18 mouse cellular contexts compared by ENCODE assay signal in genomic region chr5:101847323-101847722, GRCm38 (mm10).
DNase-seq lines count a peak whose midpoint lies in the region; ATAC-seq and TF ChIP-seq lines count a peak whose summit lies in the region.
"Had no signal": no experiment of that assay in that cellular context is flagged by ENCODE, and none has a peak within 500 bp of the region (broad histone marks: within the 10 kb centered on the region; RNA-seq: fewer than 3 reads in every experiment).

No protein-coding gene starts in this region.

- in situ Hi-C loops in ES-E14 (cut with MboI; ENCODE audit: low sequenced_read_pairs in 2 of 2, unreplicated experiment in 2 of 2) = no loop called here

- H3K4me1 ChIP-seq in stomach, embryonic 16.5 days (ENCODE audit: control insufficient read depth, insufficient read depth, low read length) = no peaks in the 10 kb centered on the region
- H3K4me1 ChIP-seq in stomach, postnatal 0 days (replicated peaks; ENCODE audit: control insufficient read depth, insufficient read depth) = no peaks in the 10 kb centered on the region
- H3K4me1 ChIP-seq in ES-E14 (ENCODE audit: control insufficient read depth in 2 of 2, insufficient read depth in 2 of 2, low read length in 2 of 2, poor library complexity in 1 of 2) = peaks cover 11 to 38% of the 10 kb centered on the region in 2 experiments
- H3K4me1 ChIP-seq in intestine, embryonic 14.5 days (replicated peaks; ENCODE audit: control insufficient read depth, insufficient read depth, low read length) = no peaks in the 10 kb centered on the region
- H3K4me1 ChIP-seq in olfactory bulb, adult 2 months (ENCODE audit: control insufficient read depth, insufficient read depth, low read length) = peaks cover 31% of the 10 kb centered on the region
- H3K4me1 ChIP-seq in heart, embryonic 10.5 days = no peaks in the 10 kb centered on the region
- H3K4me1 ChIP-seq: embryonic facial prominence, embryonic 12.5 days; forebrain, embryonic 12.5 days had no signal

- no peak for DNase-seq in stomach, postnatal 0 days (ENCODE audit: low spot score)
- DNase-seq in ES-E14 (ENCODE audit: low read depth, low spot score) = no peak
- no peak for DNase-seq in intestine, embryonic 14.5 days (ENCODE audit: low spot score)
- no peak for DNase-seq in spleen, adult 18-20 months
- DNase-seq in heart, embryonic 10.5 days (ENCODE audit: low spot score) = no peak
- DNase-seq: adrenal gland, adult 8-10 months; adrenal gland, postnatal 36 days; cerebellum, adult 8-10 months; cerebellum, postnatal 14 days; gastrocnemius, postnatal 14 days; heart, postnatal 10 days had no signal

- TF ChIP-seq EP300 in stomach, postnatal 0 days (optimal IDR thresholded peaks at IDR 0.05) = no peak

- no peaks in the 10 kb centered on the region for H3K9me3 ChIP-seq in stomach, embryonic 16.5 days (replicated peaks; ENCODE audit: control insufficient read depth, low read length)
- H3K9me3 ChIP-seq in stomach, postnatal 0 days (ENCODE audit: control insufficient read depth, low read length) = no peaks in the 10 kb centered on the region
- no peaks in the 10 kb centered on the region for H3K9me3 ChIP-seq in ES-E14 (ENCODE audit: control insufficient read depth, insufficient read depth, low read depth, low read length)
- no peaks in the 10 kb centered on the region for H3K9me3 ChIP-seq in intestine, embryonic 14.5 days (ENCODE audit: control insufficient read depth, low read length)
- H3K9me3 ChIP-seq in heart, embryonic 10.5 days = no peaks in the 10 kb centered on the region
- H3K9me3 ChIP-seq: embryonic facial prominence, embryonic 12.5 days; forebrain, embryonic 12.5 days had no signal

- H3K4me3 ChIP-seq in stomach, embryonic 16.5 days (replicated peaks; ENCODE audit: low read length) = no peak overlapping the region
- H3K4me3 ChIP-seq in stomach, postnatal 0 days (ENCODE audit: low read depth, low read length) = no peak overlapping the region
- H3K4me3 ChIP-seq in ES-E14 (ENCODE audit: insufficient read depth in 1 of 2, low read depth in 1 of 2, low read length in 2 of 2, poor library complexity in 1 of 2, severe bottlenecking in 1 of 2) = peak overlapping the region in 1 of 2 experiments; percentile 24; a peak in 2 of 4 replicates
- H3K4me3 ChIP-seq in intestine, embryonic 14.5 days (ENCODE audit: low read depth, low read length) = no peak overlapping the region
- H3K4me3 ChIP-seq in olfactory bulb, adult 2 months (ENCODE audit: insufficient read depth, low read depth, low read length) = no peak overlapping the region
- no peak overlapping the region for H3K4me3 ChIP-seq in heart, embryonic 10.5 days
- H3K4me3 ChIP-seq: embryonic facial prominence, embryonic 12.5 days; forebrain, embryonic 12.5 days had no signal

- WGBS in stomach, embryonic 16.5 days = 76% methylated on average over 7 of the region's 7 CpGs
- WGBS in stomach, postnatal 0 days = 73% methylated on average over 7 of the region's 7 CpGs
- 77% methylated on average over 7 of the region's 7 CpGs for WGBS in intestine, embryonic 14.5 days
- 81% methylated on average over 7 of the region's 7 CpGs for WGBS in olfactory bulb, adult 2 months
- 90% methylated on average over 7 of the region's 7 CpGs for WGBS in heart, embryonic 10.5 days

- no peak overlapping the region for H3K4me2 ChIP-seq in stomach, embryonic 16.5 days (ENCODE audit: low read depth, low read length)
- H3K4me2 ChIP-seq in stomach, postnatal 0 days (replicated peaks; ENCODE audit: low read depth) = no peak overlapping the region
- H3K4me2 ChIP-seq in intestine, embryonic 14.5 days (ENCODE audit: low read length) = no peak overlapping the region
- H3K4me2 ChIP-seq: embryonic facial prominence, embryonic 12.5 days; forebrain, embryonic 12.5 days; hindbrain, embryonic 14.5 days had no signal

- no peak for TF ChIP-seq CTCF in stomach, postnatal 0 days (IDR thresholded peaks at IDR 0.05; ENCODE audit: low read depth)
- no peak for TF ChIP-seq CTCF in olfactory bulb, adult 2 months (IDR thresholded peaks at IDR 0.05; ENCODE audit: insufficient read depth, low read depth, low read length)

- TF ChIP-seq POLR2A in olfactory bulb, adult 2 months (IDR thresholded peaks at IDR 0.05; ENCODE audit: insufficient read depth, low read depth, low read length) = no peak

- no peak overlapping the region for H3K9ac ChIP-seq in stomach, embryonic 16.5 days (ENCODE audit: low read length)
- no peak overlapping the region for H3K9ac ChIP-seq in stomach, postnatal 0 days (ENCODE audit: low read length)
- peak overlapping the region; percentile 28; the same call in 1 of the 2 replicates for H3K9ac ChIP-seq in ES-E14 (ENCODE audit: insufficient read depth, low read depth, low read length, poor library complexity, severe bottlenecking)
- no peak overlapping the region for H3K9ac ChIP-seq in intestine, embryonic 14.5 days (ENCODE audit: low read length)
- H3K9ac ChIP-seq: embryonic facial prominence, embryonic 12.5 days; forebrain, embryonic 12.5 days; hindbrain, embryonic 14.5 days had no signal

- H3K27ac ChIP-seq in stomach, embryonic 16.5 days (ENCODE audit: low read length) = peak overlapping the region; percentile 39
- H3K27ac ChIP-seq in stomach, postnatal 0 days (replicated peaks) = no peak overlapping the region
- H3K27ac ChIP-seq in ES-E14 (ENCODE audit: insufficient read depth, low read depth, low read length, poor library complexity, severe bottlenecking) = peak overlapping the region; percentile 77
- H3K27ac ChIP-seq in intestine, embryonic 14.5 days (ENCODE audit: low read depth) = no peak overlapping the region
- peak overlapping the region; percentile 23 for H3K27ac ChIP-seq in olfactory bulb, adult 2 months (ENCODE audit: insufficient read depth, low read depth, low read length)
- H3K27ac ChIP-seq in heart, embryonic 10.5 days = no peak overlapping the region
- H3K27ac ChIP-seq: embryonic facial prominence, embryonic 12.5 days; forebrain, embryonic 12.5 days; hindbrain, embryonic 14.5 days had no signal

- no peaks in the 10 kb centered on the region for H3K27me3 ChIP-seq in stomach, embryonic 16.5 days (ENCODE audit: control insufficient read depth, insufficient read depth, low read length)
- H3K27me3 ChIP-seq in stomach, postnatal 0 days (ENCODE audit: control insufficient read depth, insufficient read depth, low read length) = no peaks in the 10 kb centered on the region
- no peaks in the 10 kb centered on the region for H3K27me3 ChIP-seq in intestine, embryonic 14.5 days (replicated peaks; ENCODE audit: control insufficient read depth, insufficient read depth, low read length)
- H3K27me3 ChIP-seq in heart, embryonic 10.5 days (ENCODE audit: insufficient read depth, poor library complexity, severe bottlenecking) = no peaks in the 10 kb centered on the region
- H3K27me3 ChIP-seq: embryonic facial prominence, embryonic 12.5 days; forebrain, embryonic 12.5 days had no signal

- ATAC-seq in stomach, embryonic 16.5 days (ENCODE audit: insufficient read depth, low FRiP score) = no peak
- ATAC-seq in stomach, postnatal 0 days (ENCODE audit: low FRiP score, low TSS enrichment) = no peak
- ATAC-seq in intestine, embryonic 14.5 days (replicated peaks; ENCODE audit: low FRiP score, low TSS enrichment, low read depth) = peak; percentile 28
- ATAC-seq in monocyte, adult 5-6 weeks (replicated peaks; ENCODE audit: insufficient number of reproducible peaks, low FRiP score, low TSS enrichment, poor library complexity, severe bottlenecking) = no peak
- ATAC-seq: forebrain, embryonic 16.5 days had no signal

- H3K36me3 ChIP-seq in stomach, embryonic 16.5 days (ENCODE audit: control insufficient read depth, insufficient read depth, low read length) = peaks cover 20% of the 10 kb centered on the region
- peaks cover 46% of the 10 kb centered on the region; the same call in 1 of the 2 replicates for H3K36me3 ChIP-seq in stomach, postnatal 0 days (ENCODE audit: control insufficient read depth, insufficient read depth, low read length)
- peaks cover 46% of the 10 kb centered on the region for H3K36me3 ChIP-seq in ES-E14 (ENCODE audit: control insufficient read depth, insufficient read depth, low read length, poor library complexity, severe bottlenecking)
- H3K36me3 ChIP-seq in intestine, embryonic 14.5 days (ENCODE audit: control insufficient read depth, insufficient read depth, low read length) = peaks cover 99% of the 10 kb centered on the region
- peaks cover 99% of the 10 kb centered on the region for H3K36me3 ChIP-seq in heart, embryonic 10.5 days

TF ChIP-seq in ES-E14, 5 proteins besides CTCF, POLR2A, EP300 and RAD21:
- TF ChIP-seq CHD2 (IDR thresholded peaks at IDR 0.05; ENCODE audit: low read depth, low read length) (no peak), MAFK (IDR thresholded peaks at IDR 0.05; ENCODE audit: insufficient read depth, low read depth, low read length) (no peak), ZNF384 (IDR thresholded peaks at IDR 0.05; ENCODE audit: low read depth, low read length) (no peak), HCFC1 (IDR thresholded peaks at IDR 0.05; ENCODE audit: borderline replicate concordance, insufficient read depth, low read length) (no peak), ZC3H11A (IDR thresholded peaks at IDR 0.05; ENCODE audit: borderline replicate concordance, low read depth, low read length) (no peak)
TF ChIP-seq in ES-E14: peak in this region for 0.

Comparison
In these comparisons a context has a peak if more than half of its experiments do, and no peak if none do; other contexts are left out.
1. H3K27ac ChIP-seq: peak in stomach, embryonic 16.5 days (single experiment), ES-E14 (single experiment) and olfactory bulb, adult 2 months (single experiment); none in stomach, postnatal 0 days (single experiment), intestine, embryonic 14.5 days (single experiment) and heart, embryonic 10.5 days (single experiment).